Mouse (Mus musculus): ENCODE measurements around the gene Foxl1. TPM values are rescaled to one million over a fixed set of nuclear protein-coding genes. Genes with fewer than 3 reads are reported as not detected.

The Foxl1 gene
- polyA plus RNA-seq (2015; fragmentation: Nextera tagmentation; extraction: Ambion mirVana): 2.1 and 4.2 TPM in 2 replicates

DNA sequence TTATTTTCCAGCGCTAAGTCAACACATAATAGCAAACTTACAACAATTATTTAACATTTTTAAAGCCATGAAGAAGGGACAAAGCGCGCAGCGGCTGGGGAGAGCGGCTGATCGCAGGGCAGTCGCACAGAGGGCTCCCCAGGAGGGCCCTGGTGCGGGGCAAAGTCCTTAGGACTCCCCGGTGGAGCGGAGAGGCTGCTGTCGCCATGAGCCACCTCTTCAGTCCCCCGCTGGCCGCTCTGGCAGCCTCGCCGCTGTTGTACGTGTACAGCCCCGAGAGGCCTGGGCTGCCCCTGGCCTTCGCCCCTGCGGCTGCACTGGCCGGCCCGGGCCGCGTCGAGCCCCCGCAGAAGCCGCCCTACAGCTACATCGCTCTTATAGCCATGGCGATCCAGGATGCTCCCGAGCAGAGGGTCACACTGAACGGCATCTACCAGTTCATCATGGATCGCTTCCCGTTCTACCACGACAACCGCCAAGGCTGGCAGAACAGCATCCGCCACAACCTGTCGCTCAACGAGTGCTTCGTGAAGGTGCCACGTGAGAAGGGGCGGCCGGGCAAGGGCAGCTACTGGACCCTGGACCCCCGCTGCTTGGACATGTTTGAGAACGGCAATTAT lies at the start of gene Foxl1:
Gene Foxl1, plus strand, starts transcription at position 185 of the 620 bp plus-strand sequence.

DNA sequence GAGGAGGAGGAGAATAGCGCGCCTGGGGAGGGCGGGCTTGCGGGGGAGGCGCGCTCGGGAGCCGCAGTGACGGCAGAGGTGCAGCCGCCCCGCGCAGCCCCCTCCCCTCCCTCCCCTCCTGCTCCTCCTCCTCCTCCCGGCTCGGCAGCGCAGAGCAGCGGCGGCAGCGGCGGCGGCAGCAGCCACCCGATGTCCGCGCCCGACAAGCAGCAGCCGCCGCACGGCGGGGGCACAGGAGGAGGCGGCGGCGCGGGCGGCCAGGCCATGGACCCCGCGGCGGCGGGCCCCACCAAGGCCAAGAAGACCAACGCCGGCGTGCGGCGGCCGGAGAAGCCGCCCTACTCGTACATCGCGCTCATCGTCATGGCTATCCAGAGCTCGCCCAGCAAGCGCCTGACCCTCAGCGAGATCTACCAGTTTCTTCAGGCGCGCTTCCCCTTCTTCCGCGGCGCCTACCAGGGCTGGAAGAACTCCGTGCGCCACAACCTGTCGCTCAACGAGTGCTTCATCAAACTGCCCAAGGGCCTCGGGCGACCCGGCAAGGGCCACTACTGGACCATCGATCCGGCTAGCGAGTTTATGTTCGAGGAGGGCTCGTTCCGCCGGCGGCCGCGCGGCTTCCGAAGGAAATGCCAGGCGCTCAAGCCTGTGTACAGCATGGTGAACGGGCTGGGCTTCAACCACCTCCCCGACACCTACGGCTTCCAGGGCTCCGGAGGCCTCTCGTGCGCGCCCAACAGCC lies 43.4 kb upstream of the Foxl1 start, which contains the start of gene Foxf1:
Gene Foxf1, plus strand, starts transcription at position 177 of the 742 bp plus-strand sequence.

DNA sequence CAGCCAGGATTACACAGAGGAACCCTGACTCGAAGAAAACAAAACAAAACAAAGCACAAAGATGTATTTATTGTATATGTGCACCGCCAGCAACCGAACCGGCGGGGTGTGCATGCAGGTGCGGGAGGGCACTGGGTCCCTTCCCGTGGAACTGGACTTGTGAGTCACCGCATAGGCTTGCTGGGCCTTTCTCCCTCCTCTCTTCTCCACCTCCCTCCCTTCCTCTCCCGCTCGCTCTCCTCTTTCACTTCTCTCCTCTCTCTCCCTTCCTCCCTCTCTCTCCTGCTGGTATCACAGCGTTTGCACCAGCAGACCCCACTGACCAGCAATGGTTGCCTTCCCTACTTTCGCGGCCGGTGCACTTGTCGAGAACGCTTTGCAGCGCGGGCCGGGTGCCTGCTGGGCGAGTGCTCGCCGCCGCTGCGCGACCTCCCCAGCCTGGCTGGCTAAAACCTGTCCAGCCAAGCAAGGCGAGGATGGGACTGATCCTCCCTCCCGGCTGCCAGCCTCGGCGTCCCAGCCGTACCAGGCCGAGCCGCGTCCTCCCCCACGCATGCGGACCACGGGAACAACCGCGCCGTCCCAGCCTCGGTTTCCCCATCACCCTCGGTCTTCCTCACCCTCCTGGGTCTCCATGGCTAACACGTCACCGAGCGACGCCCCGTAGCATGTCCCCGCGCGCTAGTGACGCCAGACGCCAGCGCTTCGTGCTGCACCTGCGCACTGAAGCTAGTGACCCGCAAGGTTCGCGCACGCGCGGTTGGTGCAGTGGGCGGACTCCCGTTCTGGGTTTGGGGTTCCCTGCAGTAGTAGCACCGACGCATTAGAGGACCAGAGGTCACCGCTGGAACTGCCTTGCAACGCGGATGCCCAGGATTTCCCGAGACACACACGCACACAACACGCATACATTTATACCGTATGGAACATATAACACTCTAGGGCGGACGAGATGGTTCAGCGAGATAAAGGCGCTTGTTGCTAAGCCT lies 19.8 kb upstream of the Foxl1 start, which contains the start of gene Mthfsd:
Gene Mthfsd, minus strand, starts transcription at position 725 of the 989 bp plus-strand sequence.

DNA sequence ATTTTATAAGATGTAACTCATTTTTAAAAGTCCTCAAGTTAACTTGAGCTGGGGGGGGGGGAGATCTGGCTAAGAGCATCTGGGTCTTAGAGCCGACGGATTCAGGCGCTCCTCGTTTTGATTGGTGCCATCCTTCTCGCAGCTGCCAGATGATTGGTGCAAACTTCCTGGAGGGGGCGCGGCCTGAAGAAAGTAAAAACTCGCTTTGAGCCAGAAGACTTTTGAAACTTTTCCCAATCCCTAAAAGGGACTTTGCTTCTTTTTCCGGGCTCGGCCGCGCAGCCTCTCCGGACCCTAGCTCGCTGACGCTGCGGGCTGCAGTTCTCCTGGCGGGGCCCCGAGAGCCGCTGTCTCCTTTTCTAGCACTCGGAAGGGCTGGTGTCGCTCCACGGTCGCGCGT lies 11.8 kb upstream of the Foxl1 start, which contains the start of gene Foxc2:
Gene Foxc2, plus strand, starts transcription at position 224 of the 400 bp plus-strand sequence.

Small RNA genes lying within 50 kb of the gene (microRNA-seq; reads per million reads assigned to microRNA genes)
- gene Gm27530: not detected

Other genes starting within 250 kb of the Foxl1 start
- 90.3 and 92.1 TPM in 2 replicates for gene Foxf1, start 43.6 kb upstream of the Foxl1 start, polyA plus RNA-seq (2015; fragmentation: Nextera tagmentation; extraction: Ambion mirVana)
- 52.7 and 56.3 TPM in 2 replicates for gene Mthfsd, start 19.5 kb upstream of the Foxl1 start, polyA plus RNA-seq (2015; fragmentation: Nextera tagmentation; extraction: Ambion mirVana)
- gene Foxc2, start 11.8 kb upstream of the Foxl1 start, polyA plus RNA-seq (2015; fragmentation: Nextera tagmentation; extraction: Ambion mirVana): 0.53 TPM in 2 replicates